Mouse (Mus musculus) small intestine, adult 2 months (tissue): ENCODE results near the gene Angptl8.
"Not testable (repeated sequence)": the region's sequence is repeated elsewhere in the genome, so short reads cannot be mapped to it uniquely, and the experiment has no call there.

Experiments used
- CTCF ChIP-seq: fragments of 200-500 bp; IDR thresholded peaks from 2 replicates; pipeline ENCODE4 v1.5.1; 2012; ENCODE audit warnings: low read depth, mild to moderate bottlenecking, control low read depth, inconsistent platforms, low read length, moderate library complexity, mixed read lengths; ENCODE audit not compliant: insufficient replicate concordance, insufficient read length; ENCODE audit errors: extremely low read depth
- POLR2A ChIP-seq: fragments of 200-500 bp; IDR thresholded peaks from 2 replicates; pipeline ENCODE4 v1.6.1; 2012; ENCODE audit warnings: low read depth, mild to moderate bottlenecking, control low read depth, inconsistent platforms, low read length, moderate library complexity

GRCm38 (mm10) chr9:21860349-21860748 lies 25.0 kb downstream of the Angptl8 start:
- not testable (repeated sequence) for TF ChIP-seq POLR2A, CTCF
